Mouse (Mus musculus) embryo, embryonic 11.5 days (tissue): ENCODE results near the gene Bik.
"Not testable (repeated sequence)": the region's sequence is repeated elsewhere in the genome, so short reads cannot be mapped to it uniquely, and the experiment has no call there.

Source experiments
- DNase-seq: peaks from one replicate; pipeline ENCODE4 v3.0.0-alpha.2; 2012; ENCODE audit warnings: low read depth, low spot score

Gene Bik

DNA sequence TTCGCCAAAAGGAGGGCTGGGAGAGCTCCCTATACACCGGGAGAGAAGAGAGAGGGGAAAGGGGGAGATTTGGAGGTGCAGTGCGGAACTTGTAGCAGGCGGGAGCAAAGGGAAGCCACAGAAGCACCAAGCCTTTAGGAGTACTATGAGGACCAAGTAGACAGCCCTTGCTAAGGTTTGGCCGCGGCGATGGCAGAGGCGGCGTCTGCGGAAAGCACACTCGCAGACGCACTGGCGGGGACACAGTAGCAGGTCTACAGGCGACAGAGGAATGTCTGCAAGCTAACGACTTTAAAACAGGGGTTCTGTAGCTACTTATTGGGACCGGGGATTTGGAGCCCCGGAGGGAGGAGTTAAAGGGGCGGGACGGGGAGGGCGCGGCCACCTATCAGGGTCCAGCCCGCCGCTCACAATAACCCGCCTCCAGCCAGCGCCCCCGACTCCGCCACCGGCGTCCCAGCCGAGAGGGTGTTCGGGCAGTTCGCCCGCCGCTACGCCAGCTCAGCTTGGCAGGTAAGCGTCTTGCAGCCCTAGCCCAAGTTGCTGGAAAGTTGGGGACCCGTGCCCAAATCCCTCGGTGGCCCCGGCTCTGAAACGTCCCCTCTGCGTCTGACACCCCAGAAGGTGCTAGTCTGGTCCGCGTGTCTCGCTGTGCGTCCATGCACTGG lies at the start of gene Bik:
TSS of gene Bik (plus strand) at position 439 of the 668 bp plus-strand sequence.
- peak; percentile 44 for DNase-seq

DNA sequence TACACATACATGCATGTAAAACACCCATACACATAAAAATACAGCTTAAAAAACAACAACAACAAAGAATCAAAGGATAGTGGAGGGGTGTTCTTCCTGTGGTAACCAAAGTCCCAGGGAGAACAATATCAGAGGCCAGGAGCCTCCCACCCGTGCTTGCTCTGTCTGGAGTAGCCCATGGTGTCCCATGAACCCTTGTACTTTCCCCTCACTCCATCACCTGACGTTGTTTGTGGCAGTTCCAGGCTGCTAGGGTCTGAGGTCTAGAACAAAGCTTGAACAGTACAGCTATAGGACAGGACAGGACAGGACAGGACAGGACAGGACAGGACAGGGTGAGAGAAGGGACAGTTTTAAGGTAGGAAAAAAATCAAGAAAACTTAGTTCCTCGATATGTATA lies 48.6 kb upstream of the Bik start:
- no peak for DNase-seq

DNA sequence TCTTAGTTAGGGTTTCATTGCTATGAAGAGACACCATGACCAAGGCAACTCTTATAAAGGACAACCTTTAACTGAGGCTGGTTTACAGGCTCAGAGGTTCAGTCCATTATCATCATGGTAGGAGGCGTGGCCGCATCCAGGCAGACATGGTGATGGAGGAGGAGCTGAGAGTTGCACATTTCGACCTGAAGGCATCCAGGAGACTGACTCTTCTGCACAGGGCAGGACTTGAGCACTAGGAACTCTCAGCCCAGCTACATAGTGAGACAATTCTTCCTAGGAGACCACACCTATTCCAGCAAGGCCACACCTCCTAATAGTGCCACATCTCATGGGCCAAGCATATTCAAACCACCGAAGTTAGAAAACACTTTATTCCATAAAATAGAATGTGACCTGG lies 46.8 kb upstream of the Bik start:
- no peak for DNase-seq

DNA sequence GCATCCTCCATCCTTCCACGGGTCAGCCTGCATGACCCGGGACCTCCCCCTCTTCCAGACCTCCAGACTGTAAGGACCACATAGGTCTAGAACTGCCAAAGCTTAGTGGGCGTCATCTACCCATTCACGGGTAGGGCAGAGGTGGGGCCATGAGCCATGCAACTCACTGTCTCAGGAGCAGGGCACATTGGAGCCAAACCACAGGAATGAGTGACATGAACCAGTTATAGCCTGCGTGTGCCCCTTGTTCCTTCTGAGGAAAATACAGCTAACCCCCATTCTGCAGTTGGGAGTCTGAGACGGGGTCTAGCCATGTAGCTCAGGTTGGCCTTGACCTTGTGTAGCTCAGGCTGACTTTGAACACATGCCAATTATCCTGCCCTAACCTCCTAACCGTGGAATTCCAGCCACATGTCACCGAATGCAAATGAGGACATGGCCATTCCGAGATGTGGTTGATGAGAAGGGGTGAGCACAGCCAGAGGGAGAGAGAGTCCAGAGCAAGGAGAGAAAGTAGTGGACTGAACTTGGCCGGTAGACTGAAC lies 45.4 kb upstream of the Bik start:
- DNase-seq = no peak

DNA sequence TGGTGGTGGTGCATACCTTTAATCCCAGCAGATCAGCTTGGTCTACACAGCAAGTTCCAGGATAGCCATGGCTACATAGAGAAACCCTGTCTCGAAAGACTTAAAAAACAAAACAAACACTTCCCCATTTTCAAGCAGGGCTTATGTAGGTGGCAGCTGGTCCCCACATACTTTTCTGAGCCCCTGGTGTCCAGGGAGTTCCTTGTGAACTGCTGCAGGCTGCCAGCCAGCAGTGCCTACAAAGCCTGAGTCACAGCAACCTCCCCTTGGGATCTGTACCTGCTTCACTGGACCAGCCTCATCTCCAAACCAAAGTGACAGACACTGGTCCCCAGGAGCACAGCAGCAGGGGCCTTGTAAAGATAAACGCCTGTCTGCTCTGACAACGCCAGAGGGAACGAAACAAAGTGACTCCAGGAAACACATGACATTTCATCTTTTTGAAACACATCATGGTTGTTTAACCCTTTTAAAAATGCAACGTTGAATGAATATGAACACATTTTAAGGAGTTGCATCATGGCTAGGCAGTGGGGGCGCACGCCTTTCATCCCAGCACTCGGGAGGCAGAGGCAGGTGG lies 43.9 kb upstream of the Bik start:
- no peak for DNase-seq

DNA sequence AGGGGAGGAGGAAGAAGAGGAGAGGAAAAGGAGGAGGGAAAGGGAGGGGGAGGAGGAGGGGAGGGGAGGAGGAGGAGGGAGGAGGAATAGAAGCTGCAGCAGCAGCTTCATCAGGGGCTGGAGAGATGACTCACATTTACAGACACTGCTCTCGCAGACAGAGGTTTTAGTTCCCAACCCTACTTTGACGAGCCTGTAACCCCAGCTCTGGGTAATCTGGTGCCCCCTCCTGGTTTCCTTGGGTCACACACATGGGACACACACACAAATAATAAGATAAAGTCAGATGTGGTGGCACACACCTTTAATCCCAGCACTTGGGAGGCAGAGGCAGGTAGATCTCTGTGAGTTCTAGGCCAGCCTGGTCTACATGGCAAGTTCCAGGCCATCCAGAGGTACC lies 43.2 kb upstream of the Bik start:
- DNase-seq = no peak

DNA sequence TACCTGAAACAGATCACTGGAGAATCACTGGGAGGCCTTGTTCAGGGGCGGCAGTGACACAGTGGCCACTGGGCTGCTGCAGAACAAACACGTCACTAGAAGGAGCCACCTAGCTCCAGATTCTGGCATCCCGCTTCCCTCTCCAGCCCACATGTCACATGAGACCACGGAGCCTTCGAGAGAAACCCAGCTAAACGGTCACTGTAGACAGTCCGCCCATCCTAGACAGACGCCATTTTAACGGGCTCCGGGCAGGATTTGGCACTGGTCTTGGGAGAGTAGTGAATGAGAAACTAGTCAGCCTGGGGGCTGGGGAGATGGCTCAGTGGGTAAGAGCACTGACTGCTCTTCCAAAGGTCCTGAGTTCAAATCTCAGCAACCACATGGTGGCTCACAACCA lies 42.4 kb upstream of the Bik start:
- no peak for DNase-seq

DNA sequence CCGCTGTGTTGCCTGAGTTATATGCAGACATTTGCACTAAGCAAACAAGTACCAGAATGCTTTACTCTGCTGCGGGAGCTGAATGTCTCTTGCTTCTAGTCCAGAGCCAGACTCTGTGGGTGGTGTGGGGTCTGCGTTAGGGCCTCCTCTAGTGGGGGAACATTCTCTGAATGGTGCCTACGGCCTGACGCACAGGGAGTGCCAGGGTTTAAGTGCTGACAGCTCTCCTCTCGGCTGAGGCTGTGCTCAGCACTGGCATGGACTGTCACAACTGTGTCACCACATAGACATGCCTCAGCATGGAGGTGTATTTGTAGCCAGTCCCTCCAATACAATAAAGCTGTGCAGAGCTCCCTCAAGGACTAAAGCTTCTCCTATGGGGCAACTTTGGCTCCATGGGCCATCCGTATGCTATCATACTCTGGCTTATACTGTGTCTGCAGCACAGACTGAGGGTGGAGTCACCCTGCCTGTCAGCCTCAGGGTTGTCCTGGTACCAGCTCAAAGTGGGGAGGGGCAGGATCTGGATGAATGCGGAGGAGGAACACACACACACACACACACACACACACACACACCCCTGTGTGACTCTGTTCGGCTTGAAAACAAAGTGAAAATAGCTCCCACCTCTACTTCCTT lies 39.1 kb upstream of the Bik start:
- DNase-seq = no peak

DNA sequence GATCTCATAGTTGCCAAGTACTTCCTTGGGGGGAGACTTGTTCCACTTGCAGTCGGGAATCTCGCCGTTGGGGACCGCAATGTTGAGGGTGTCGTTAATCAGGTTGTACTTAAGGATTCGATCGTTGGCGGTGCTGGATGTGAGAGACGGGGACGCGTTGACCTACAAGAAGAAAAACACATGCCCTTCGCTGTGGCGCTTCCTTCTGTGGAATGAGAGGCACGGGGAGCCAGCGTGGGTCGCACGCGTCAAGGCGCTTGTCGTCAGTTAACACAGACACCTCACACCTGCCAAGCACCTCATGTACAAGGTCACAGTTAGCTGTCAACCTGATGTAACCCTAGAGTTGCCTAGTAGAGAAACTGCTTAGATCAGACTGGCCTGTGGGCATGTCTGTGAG lies 37.2 kb upstream of the Bik start:
- DNase-seq = no peak

DNA sequence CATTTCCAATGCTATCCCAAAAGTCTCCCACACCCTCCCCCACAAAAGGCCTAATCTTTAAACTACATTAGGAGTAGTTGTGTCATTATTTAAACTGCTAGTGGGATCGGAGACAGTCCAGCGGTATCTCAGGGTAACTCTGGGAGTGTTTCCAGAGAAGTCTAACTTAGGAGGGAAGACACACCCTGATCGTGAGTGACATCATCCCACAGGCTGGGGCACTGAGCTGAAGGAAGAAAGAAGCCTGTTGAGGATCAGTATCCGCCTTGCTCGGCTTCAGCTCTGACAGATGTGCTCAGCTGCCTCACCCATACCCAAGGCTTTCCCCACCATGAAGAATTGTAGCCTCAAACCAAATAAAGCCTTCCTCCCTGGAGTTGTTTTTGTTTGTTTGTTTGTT lies 34.8 kb upstream of the Bik start:
- DNase-seq = no peak

DNA sequence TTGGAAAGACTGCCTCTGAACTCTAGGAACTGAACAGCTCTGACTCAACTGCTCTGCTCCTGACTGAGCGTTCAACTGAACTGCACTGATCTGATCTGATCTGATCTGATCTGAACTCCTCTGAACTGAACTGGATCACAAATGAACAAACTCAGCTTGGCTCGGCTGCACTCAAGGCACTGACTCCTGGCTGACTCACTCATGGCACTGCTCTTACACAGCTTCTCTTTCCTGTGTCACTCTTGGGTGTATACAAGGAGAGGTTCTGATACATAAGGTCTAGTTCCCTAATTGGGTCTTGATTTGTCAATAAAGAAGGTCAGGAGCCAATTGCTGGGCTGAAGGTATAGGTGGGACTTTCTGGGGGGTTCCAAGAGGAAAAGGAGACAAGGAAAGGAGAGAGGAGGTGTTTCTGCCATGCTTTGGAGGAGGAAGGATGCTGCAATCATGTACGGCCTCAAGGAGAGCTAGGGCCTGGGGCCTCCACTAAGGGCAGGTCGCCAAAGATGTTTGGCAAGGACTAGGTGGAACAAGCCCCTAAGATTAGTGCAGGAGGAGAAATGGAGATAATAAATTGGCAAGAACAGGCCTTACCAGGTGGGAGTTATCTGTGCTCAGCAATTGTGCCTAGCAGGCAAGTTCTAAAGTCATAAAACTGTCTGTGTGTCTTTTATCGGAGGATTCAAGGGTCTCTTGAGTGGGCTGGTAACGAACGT lies 32.6 kb upstream of the Bik start:
- no peak for DNase-seq

DNA sequence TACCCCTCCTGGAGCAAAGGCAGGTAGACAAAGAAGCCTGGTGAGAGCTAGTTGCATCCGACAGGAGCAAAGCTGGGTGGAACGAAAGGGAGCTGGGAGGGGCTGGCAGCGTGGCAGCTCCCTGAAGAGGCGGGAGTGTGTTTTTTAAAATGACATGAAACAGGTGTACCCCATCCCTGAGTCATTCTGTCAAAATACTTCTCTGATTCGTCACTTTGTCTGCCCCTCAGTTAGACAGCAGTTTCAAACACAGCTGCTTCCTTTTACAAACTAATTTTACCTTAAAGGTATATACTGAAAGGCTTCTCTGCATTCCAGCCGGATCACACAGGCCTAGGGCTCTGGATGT lies 32.1 kb upstream of the Bik start:
- DNase-seq = no peak

DNA sequence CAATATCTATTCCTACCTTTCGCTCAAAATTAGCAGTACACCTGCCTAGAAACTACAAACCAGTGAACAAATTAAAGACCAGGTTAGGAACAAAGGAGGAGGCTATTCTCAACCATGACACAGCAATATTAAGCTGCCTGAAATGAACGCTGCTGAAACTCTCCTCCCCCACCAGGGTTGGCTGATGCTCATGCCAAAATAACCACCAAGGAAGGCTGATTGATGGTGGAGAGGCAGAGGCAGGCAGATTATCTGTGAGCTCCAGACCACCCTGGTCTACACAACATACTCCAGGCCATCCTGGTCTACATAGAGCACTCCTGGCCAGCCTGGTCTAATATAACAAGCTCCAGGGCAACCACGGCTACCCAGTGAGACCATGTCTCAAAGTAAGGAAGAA lies 31.5 kb upstream of the Bik start:
- no peak for DNase-seq

DNA sequence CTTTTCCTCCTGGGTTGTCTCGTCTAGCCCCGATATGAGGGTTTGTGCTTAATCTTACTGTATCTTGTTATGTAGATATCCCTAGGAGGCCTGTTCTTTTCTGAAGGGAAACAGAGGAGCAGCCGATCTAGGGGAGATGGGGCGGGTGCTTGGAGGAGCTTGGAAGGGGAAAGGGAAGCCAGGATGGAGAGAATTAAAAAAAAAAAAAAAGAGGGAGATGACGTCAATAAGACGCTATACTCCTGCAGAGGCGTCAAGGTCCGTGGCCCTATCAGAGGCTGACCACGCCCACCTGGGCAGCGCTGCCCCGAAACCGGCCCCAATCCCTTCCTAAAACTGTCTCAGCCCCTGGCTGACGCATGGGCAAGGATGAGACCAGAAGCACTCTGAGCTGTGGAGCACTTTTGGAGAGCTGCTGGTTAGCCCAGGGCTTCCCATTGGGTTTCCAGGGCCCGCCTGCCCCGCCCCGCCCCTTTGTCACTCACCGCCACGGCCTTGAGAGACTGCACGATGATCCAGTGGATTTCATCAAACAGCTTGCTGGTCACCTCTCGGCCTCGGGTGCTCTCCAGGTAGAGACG lies 30.8 kb upstream of the Bik start:
- DNase-seq = no peak

DNA sequence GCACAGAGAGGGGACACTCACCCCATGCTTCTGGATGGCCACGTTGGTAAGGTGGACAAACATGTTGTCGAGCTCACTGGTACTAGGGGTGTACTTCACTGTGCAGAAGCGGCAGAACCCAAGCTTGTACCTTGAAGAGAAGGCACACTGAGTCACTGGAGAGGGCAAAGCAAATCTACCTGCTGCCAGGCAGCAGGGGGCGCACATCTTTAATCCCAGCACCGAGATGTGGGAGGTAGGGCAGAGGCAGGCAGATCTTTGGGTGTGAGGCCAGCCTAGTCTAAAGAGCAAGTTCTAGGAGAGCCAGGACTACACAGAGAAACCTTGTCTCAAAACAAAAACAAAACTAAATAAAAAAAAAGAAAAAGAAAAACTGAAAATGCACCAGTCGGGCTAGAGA lies 29.4 kb upstream of the Bik start:
- no peak for DNase-seq

DNA sequence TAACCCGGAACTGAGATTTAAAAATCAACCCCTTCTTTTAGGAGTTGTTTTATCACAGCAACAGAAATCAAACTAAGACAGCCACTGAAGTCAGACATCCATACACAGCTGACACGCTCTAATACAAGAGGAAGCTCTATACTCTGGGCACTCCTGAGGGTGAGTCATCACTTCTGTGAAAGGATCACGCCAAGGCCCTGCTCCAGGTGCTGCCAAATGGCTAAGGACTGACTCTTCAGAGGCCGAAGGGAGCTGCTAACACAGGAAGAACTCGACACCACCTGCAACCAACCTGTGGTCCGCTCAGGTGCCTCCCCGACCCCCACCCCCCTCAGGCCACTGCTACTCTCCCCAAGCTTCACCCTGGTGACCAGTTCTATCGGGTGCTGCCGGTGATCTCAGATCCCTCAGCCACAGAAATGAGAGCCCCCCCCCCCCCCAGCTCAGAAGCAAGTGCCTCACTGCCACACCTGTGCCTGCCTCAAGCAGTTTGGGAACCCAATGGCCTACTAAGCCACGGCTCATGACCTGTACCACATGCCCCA lies 27.4 kb upstream of the Bik start:
- no peak for DNase-seq

DNA sequence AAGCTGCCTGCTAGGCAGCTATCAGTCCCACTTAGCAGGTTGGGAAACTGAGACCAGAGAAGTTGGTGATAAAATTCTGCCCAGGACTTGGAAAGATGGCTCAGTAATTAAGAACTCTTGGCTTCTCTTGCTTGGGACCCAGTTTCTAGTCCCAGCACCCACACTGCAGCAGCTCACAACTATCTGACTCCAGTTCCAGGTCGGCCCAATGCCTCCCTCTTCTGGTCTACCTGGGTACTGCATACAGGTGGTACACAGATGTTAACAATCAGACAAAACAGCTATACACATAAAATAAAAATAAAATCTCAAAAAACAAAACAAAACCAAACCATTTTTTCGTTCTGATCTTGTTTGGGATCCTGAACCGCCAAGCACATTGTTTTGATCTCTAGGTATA lies 26.3 kb upstream of the Bik start:
- DNase-seq = no peak

DNA sequence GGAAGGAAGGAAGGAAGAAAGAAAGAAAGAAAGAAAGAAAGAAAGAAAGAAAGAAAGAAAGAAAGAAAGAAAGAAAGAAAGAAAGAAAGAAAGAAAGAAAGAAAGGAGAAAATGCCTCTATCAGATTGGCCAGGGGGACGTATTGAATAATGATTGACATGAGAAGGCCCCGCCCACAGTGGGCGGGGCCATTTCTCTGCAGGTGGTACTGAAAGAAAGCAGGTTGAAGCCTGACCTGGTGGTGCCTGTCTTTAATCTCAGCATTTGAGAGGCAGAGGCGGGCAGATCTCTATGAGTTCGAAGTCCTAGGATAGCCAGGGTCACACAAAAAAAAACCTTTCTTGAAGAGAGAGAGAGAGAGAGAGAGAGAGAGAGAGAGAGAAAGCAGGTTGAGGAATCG lies 25.2 kb upstream of the Bik start:
- DNase-seq = not testable (repeated sequence)

DNA sequence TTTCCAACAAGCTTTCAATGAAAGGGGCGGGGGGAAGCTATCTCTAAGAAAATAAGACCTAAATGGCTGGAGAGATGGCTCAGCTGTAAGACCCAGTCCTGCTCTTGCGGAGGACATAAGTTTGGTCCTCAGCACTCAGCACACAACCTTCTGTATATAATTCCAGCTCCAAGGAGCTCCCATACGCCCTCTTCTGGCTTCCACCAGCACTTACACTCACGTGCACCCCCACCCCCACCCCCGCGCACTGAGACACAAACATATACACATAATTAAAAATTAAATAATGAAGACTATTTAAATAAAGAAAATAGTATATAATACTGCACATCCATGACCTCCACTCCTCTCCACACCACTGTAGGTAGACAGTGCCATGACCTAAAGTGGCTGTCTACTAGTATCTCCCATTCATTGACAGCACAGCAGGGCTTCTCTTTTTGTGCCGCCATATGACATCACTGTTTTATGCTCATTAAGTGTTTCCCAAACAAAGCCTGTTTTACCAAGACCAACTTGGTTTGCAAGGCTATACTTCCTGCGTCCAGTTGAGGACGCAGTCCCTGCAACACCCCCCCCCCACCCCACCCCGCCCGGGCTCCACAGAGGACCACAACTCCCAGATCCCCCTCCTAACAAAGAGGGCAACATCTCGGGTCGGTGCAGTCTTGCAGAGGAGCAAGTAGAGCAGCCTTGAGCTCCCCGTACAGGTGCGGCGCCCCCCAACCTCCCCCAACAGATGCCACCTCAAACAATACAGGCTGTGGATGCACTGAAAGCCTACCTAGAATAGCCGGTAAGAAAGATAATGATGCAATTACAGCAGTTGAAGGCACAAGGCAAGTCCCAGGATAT lies 16.5 kb upstream of the Bik start:
- DNase-seq = no peak

DNA sequence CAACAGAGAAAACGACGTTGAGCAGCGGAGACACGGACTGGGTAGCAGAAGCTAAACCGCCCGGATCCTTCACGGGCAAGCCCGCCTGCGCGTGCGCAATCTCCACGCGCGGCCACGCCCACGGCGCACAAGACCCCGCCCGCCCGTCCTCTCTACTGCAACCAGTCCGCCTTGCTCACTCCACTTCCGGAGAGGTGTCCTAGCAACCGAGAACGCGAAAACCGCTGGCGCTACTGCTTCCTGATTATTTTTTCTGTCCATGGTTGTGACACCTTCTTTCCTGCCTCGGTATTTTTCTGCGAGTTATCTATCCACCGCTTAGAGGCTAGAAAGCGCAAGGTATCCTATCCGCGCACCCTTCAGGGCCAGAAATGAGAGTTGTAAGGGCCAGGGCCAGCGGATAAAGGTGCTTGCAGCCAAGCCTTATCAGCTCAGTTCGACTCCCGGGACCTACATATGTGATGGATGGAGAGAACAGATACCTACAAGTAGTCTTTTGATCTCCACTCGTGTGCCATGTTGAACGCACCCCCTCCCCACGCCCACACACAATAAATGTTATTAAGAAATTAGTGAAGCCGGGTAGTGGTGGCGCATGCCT lies 15.8 kb upstream of the Bik start, which contains the start of gene Ttll1:
TSS of gene Ttll1 (minus strand) at position 89 of the 601 bp plus-strand sequence.
- peak; percentile 89 for DNase-seq
